Mouse (Mus musculus) left cerebral cortex, adult 2 months (tissue): ENCODE measurements around the gene Wdr49. TPM values are rescaled to one million over a fixed set of nuclear protein-coding genes. Genes with fewer than 3 reads are reported as not detected.
"Not testable (repeated sequence)": the region's sequence is repeated elsewhere in the genome, so short reads cannot be mapped to it uniquely, and the experiment has no call there.

Experiments
- DNase-seq, 2 experiments: peaks; one replicate each; pipeline ENCODE4 v3.0.0; 2021 to 2022; ENCODE audit warnings: low spot score in 2 of 2, mixed read lengths in 1 of 2; ENCODE audit errors: extremely low spot score in 1 of 2
- H3K27ac ChIP-seq: fragments of 200-600 bp; 2 replicates; pipeline ENCODE4 v1.8.1; 2022
- H3K4me3 ChIP-seq: fragments of 200-600 bp; 2 replicates; pipeline ENCODE4 v1.8.1; 2022
- CTCF ChIP-seq: fragments of 200-600 bp; IDR thresholded peaks from 2 replicates; pipeline ENCODE4 v1.8.1; 2022; ENCODE audit warnings: antibody characterized with exemption, mild to moderate bottlenecking, moderate library complexity
- intact Hi-C: fragments of 180-260 bp; cut with DNase I; formaldehyde crosslinking; loops from one replicate; pipeline ENCODE4 v1.15.1; 2025
- total RNA-seq, 2 experiments: library from RNA; stranded (reverse); gene quantifications; 2 replicates each; pipeline ENCODE4 v1.2.3; 2021

The Wdr49 gene
- total RNA-seq, 2 experiments from 2014 or later, result 0.30 TPM; not detected in 1

DNA sequence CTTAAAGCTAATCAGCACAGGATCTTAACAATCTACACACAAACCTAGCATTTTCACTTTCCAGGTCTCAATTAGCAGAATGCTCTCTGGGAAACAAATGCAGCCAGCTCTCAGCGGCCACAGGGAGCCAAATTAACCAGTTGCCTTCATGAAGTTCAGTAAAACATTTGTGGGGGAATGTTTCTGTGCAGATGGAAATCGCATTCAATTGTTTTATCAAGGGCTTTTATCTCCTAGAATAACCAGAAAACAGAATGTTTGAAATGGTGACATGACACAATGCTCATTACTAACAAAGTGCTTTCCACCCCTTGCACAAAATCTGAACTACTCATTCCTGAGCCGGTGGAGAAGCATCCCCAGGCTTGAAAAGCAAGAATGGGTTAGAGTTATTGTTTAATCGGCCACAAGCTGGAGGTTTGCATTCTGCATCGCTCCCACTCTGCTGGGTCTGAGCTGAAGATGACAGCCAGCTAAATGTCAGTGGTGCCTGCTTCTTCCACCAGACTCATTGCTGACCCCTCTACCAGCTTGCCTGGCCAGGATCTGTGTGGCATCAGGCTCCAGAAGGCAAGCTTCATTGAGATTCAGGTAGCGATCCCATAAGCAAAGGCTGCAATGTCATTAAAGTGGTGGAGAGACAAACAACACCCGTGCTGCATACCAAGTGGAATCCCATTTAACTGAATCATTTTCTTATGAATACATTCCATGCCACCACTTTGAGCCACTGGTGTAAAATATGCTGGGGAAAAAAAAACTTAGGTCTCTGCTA, 86.6 kb downstream of the Wdr49 start:
- intact Hi-C loops, result no loop called here
- DNase-seq, result no peak
- no peak for TF ChIP-seq CTCF
- H3K27ac ChIP-seq, result peak overlapping the region; percentile 44; the same call in 1 of the 2 replicates
- H3K4me3 ChIP-seq, result no peak overlapping the region

- H3K4me3 ChIP-seq, result no peak overlapping the region
- TF ChIP-seq CTCF, result no peak
- peak overlapping the region; percentile 1; the same call in 1 of the 2 replicates for H3K27ac ChIP-seq
- intact Hi-C loops, result no loop called here
- no peak for DNase-seq
Observed at GRCm38 (mm10) chr3:75394487-75394886, 87.5 kb downstream of the Wdr49 start.

DNA sequence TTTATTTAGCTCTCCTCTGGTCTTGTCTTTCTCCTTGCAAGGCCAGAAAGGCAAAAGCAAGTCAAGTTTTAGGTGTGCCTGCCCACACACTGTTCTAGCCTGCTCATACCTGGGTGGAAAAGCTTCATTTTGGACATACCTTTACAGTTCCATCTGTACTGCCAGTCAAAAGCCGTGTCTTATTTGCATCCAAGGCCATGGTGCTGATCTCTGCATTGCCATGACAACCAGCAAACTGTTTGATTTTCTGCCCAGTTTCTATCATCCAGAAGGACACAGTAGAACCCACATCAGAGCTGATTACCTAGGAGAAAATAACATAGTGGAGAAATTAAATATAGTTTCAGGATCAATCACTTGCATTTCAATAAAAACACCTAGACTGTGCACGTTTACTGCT, 100.2 kb downstream of the Wdr49 start:
- no peak for TF ChIP-seq CTCF
- intact Hi-C loops, result no loop called here
- no peak for DNase-seq
- Histone ChIP-seq H3K27ac (no peak overlapping the region), H3K4me3 (no peak overlapping the region)

DNA sequence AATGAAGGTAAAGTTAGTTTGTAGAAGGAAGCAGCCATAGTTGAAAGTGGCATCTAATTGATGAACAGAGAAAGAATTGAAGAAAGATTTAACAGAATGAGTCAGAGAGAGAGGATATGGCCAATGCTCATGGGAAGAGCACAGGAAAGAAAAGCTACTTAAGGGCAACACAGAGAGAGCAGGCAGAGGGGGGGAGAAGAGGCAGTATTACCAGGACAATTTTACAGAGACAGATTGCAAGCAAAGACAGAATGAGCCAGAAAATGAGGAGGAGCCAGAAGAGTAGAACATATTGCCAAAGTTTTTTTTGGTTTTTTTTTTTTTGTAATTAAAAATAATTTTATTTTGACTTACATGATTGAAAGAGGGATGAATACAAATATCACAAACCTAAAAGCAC, 128.0 kb downstream of the Wdr49 start:
- no peak overlapping the region for H3K27ac ChIP-seq
- intact Hi-C loops, result no loop called here
- DNase-seq, result no peak

GRCm38 (mm10) chr3:75337196-75337595, 144.8 kb downstream of the Wdr49 start:
- intact Hi-C loops, result no loop called here
- TF ChIP-seq CTCF, result no peak
- DNase-seq, result no peak
- Histone ChIP-seq H3K4me3 (no peak overlapping the region), H3K27ac (no peak overlapping the region)

More for the DNA sequence above, 128.0 kb downstream of the Wdr49 start:
- H3K4me3 ChIP-seq, result no peak overlapping the region
- TF ChIP-seq CTCF, result no peak

DNA sequence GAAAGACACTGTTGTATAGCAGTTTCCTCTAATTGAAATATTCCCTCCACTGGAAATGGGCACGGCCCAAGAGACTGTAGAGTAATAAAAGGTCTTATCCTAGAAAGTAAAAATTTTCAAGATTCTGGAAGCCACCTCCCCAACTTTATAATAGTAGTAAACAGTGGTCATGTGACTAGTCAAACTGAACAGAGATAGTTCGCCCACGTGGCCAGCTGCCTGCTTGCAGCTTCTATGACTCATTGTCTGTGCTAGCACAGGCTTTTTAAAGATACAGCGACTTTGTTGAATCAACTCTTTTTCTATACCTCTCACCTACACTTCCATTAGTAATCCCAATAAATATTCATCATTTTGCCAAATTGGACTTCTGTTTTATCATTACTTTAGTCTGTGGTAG, 161.0 kb downstream of the Wdr49 start:
- intact Hi-C loops, result no loop called here
- Histone ChIP-seq H3K4me3 (no peak overlapping the region), H3K27ac (no peak overlapping the region)
- TF ChIP-seq CTCF, result no peak
- peak; percentile 10 to 39 for DNase-seq

DNA sequence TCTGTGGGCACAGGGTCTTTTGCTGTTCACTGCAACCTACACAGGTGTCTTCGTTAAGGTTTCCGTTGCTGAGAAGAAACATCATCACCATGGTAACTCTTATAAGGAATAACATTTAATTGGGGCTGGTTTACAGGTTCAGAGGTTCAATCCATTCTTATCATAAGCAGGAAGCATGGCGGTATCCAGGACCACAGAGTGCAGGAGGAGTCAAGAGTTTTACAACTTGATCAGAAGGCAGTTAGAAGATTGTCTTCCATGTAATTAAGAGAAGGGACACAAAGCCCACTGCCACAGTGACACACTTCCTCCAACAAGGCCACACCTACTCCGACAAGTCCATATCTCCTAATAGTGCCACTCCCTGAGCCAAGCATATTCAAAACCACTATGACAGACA, 173.1 kb downstream of the Wdr49 start:
- Histone ChIP-seq H3K27ac (no peak overlapping the region), H3K4me3 (no peak overlapping the region)
- intact Hi-C loops, result no loop called here
- TF ChIP-seq CTCF, result no peak
- no peak for DNase-seq

DNA sequence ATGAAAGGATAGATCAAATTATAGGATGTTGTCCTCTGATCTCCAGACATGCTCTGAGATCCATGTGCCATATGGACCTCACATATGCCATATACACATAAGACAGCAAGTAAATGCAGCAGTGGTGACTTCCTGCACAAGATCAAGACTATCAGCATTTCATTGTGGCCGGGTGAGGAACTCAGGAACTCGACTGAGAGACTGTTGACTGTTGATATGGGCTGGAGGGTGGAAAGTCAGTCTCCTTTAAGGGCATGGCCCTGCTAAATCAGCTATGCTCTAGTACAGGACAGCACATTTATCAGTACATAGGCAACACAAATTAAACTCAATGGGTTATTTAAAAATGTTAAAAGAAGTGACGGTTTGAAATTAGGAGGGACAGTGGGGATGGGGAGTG, 173.7 kb downstream of the Wdr49 start:
- Histone ChIP-seq H3K27ac (no peak overlapping the region), H3K4me3 (no peak overlapping the region)
- intact Hi-C loops, result no loop called here
- no peak for TF ChIP-seq CTCF
- no peak for DNase-seq

DNA sequence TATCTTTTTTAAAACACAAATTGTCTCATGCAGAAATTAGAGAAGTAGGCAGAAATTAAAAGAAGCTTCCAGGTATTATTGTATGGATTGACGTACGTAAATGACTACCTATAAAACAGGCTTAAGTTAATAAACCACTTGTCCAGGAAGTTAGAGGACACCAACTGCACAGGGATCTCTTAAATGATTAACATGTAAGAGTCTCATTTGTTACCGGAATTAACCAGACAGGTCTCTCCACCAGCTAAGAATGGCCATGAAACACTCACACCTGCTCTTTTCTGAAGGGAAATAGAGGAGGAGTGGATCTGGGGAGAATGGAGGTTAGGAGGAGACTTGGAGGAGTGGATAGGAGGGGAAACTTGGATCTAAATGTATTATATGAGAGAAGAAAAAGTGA, 176.4 kb downstream of the Wdr49 start:
- no peak for DNase-seq
- no peak overlapping the region for H3K4me3 ChIP-seq
- intact Hi-C loops, result no loop called here
- no peak for TF ChIP-seq CTCF
- H3K27ac ChIP-seq, result no peak overlapping the region

- Histone ChIP-seq H3K27ac (no peak overlapping the region), H3K4me3 (no peak overlapping the region)
- TF ChIP-seq CTCF, result no peak
- intact Hi-C loops, result no loop called here
- DNase-seq, result no peak
Observed at GRCm38 (mm10) chr3:75304621-75305020, 177.3 kb downstream of the Wdr49 start.

DNA sequence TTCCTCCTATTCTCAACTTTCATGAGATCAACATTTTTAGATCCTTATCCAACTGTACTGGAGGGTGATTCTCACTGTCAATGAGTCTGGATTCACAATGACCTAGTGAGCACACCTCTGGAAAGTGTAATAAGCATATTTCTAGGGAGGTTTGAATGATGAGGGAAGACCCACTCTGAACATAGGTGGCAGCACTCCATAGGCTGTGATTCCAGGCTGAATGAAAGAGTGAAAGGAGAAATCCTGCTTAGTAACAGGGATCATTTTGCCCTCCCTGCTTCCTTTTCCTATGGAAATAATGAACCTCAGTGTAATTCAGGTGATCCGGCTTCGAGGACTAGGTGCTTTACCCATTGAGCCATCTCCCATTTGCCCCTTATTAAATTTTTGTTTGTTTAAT, 180.9 kb downstream of the Wdr49 start:
- intact Hi-C loops, result no loop called here
- H3K4me3 ChIP-seq, result no peak overlapping the region
- TF ChIP-seq CTCF, result no peak; the same call in 1 of the 2 replicates
- no peak overlapping the region for H3K27ac ChIP-seq
- no peak for DNase-seq

DNA sequence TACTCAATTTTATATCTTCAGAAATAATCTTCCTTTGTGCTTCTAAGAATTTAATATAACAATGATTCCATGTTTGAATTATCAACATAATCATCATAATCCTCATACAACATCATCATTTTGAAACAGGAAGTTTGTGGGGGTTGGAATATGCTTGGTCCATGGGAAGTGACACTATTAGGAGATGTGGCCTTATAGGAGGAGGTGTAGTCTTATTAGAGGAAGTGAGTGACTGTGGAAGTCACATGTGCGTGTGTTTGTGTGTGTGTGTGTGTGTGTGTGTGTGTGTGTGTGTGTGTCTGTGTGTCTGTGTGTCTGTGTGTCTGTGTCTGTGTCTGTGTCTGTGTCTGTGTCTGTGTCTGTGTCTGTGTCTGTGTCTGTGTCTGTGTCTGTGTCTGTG, 182.5 kb downstream of the Wdr49 start:
- DNase-seq, H3K4me3 ChIP-seq, H3K27ac ChIP-seq, intact Hi-C loops: not testable (repeated sequence)

DNA sequence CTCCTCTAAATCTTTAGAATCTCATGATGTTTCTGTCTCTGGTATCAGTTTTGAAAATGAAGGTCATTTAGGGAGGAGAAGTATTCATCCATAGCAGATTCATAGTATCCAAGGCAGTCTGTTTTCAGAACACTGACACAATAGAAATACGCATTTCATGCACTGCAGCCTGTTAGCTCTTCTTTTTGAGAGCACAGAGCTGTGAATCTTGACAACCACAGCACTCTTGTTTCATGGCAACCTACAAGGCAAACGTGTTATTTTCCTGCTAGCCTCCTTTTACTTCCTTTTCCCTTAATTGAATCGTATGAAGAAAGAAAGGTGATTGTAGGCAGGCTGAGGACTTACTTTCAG, 184.2 kb downstream of the Wdr49 start:
- intact Hi-C loops, result no loop called here
- no peak for TF ChIP-seq CTCF
- DNase-seq, result no peak
- Histone ChIP-seq H3K27ac (0 out of 2 replicates have a peak overlapping the region, but pooled peaks have one; percentile 29), H3K4me3 (no peak overlapping the region)
